Mouse (Mus musculus): ENCODE data around the gene Spsb2. TPM values are rescaled to one million over a fixed set of nuclear protein-coding genes. Genes with fewer than 3 reads are reported as not detected.

Gene Spsb2
- total and polyA plus RNA-seq, 3 experiments, result 1.9 to 10.9 (median 6.9) TPM

- Histone ChIP-seq H3K36me3 (replicated peaks) (peaks cover 25% of the 10 kb centered on the region), H3K27me3 (ENCODE audit: insufficient read depth, low read length) (peaks cover 45% of the 10 kb centered on the region), H3K9me3 (replicated peaks) (no peaks in the 10 kb centered on the region), H3K4me3 (ENCODE audit: low read depth, low read length) (peak overlapping the region; percentile 38; the same call in 1 of the 2 replicates), H3K4me1 (ENCODE audit: insufficient read depth, low read depth, low read length) (peaks cover 22% of the 10 kb centered on the region)
- DNase-seq (ENCODE audit: low spot score), result no peak
- no peak for ATAC-seq (ENCODE audit: extremely low read depth, insufficient number of reproducible peaks, low FRiP score, poor library complexity, severe bottlenecking)
- TF ChIP-seq CTCF (IDR thresholded peaks at IDR 0.05; ENCODE audit: low read depth, low read length), result no peak
- TF ChIP-seq POLR2AphosphoS5 (IDR thresholded peaks at IDR 0.05; ENCODE audit: insufficient replicate concordance, low read depth, low read length), result no peak
- TF ChIP-seq GATA2 (IDR thresholded peaks at IDR 0.05; ENCODE audit: borderline replicate concordance, low read depth, low read length), result no peak
- no peak for TF ChIP-seq TAL1 (conservative IDR thresholded peaks at IDR 0.05; ENCODE audit: low read depth, low read length)
- no peak for TF ChIP-seq GATA1 (IDR thresholded peaks at IDR 0.05; ENCODE audit: borderline replicate concordance, low read length)
These were observed 31.3 kb downstream of the Spsb2 start for GRCm38 (mm10) chr6:124839805-124840204.

GRCm38 (mm10) chr6:124840241-124841167 lies 32.0 kb downstream of the Spsb2 start, which contains the start of gene Gnb3:
Gene Gnb3 (minus strand): TSS chr6:124840275.
- DNase-seq (ENCODE audit: low spot score) (peak; percentile 50), ATAC-seq (ENCODE audit: extremely low read depth, insufficient number of reproducible peaks, low FRiP score, poor library complexity, severe bottlenecking) (peak; percentile 37)
- TF ChIP-seq CTCF (IDR thresholded peaks at IDR 0.05; ENCODE audit: low read depth, low read length), result no peak
- TF ChIP-seq TAL1 (conservative IDR thresholded peaks at IDR 0.05; ENCODE audit: low read depth, low read length), result no peak
- no peak for TF ChIP-seq GATA2 (IDR thresholded peaks at IDR 0.05; ENCODE audit: borderline replicate concordance, low read depth, low read length)
- no peak for TF ChIP-seq POLR2AphosphoS5 (IDR thresholded peaks at IDR 0.05; ENCODE audit: insufficient replicate concordance, low read depth, low read length)
- TF ChIP-seq GATA1 (IDR thresholded peaks at IDR 0.05; ENCODE audit: borderline replicate concordance, low read length), result no peak
- no peaks in the 10 kb centered on the region for H3K9me3 ChIP-seq (replicated peaks)
- H3K36me3 ChIP-seq (replicated peaks), result peaks cover 18% of the 10 kb centered on the region
- peaks cover 18% of the 10 kb centered on the region for H3K4me1 ChIP-seq (ENCODE audit: insufficient read depth, low read depth, low read length)
- H3K4me3 ChIP-seq (ENCODE audit: low read depth, low read length), result peak within 1 kb of the TSS; percentile 38; the same call in 1 of the 2 replicates
- peaks cover 52% of the 10 kb centered on the region for H3K27me3 ChIP-seq (ENCODE audit: insufficient read depth, low read length)

- H3K4me3 ChIP-seq (ENCODE audit: low read depth, low read length), result no peak overlapping the region
- DNase-seq (ENCODE audit: low spot score) (peak; percentile 38), ATAC-seq (ENCODE audit: extremely low read depth, insufficient number of reproducible peaks, low FRiP score, poor library complexity, severe bottlenecking) (peak; percentile 63)
- no peaks in the 10 kb centered on the region for H3K36me3 ChIP-seq (replicated peaks)
- H3K4me1 ChIP-seq (ENCODE audit: insufficient read depth, low read depth, low read length), result peaks cover 2% of the 10 kb centered on the region; the same call in 1 of the 2 replicates
- TF ChIP-seq TAL1 (conservative IDR thresholded peaks at IDR 0.05; ENCODE audit: low read depth, low read length) (no peak), POLR2AphosphoS5 (IDR thresholded peaks at IDR 0.05; ENCODE audit: insufficient replicate concordance, low read depth, low read length) (no peak), GATA1 (IDR thresholded peaks at IDR 0.05; ENCODE audit: borderline replicate concordance, low read length) (no peak), CTCF (IDR thresholded peaks at IDR 0.05; ENCODE audit: low read depth, low read length) (peak; percentile 97), GATA2 (IDR thresholded peaks at IDR 0.05; ENCODE audit: borderline replicate concordance, low read depth, low read length) (no peak)
- H3K27me3 ChIP-seq (ENCODE audit: insufficient read depth, low read length), result peaks cover 51% of the 10 kb centered on the region
- no peaks in the 10 kb centered on the region for H3K9me3 ChIP-seq (replicated peaks)
These were observed 38.8 kb downstream of the Spsb2 start for GRCm38 (mm10) chr6:124847305-124847704.

- Histone ChIP-seq H3K36me3 (replicated peaks) (no peaks in the 10 kb centered on the region), H3K4me1 (ENCODE audit: insufficient read depth, low read depth, low read length) (peaks cover 2% of the 10 kb centered on the region; the same call in 1 of the 2 replicates), H3K9me3 (replicated peaks) (no peaks in the 10 kb centered on the region), H3K27me3 (ENCODE audit: insufficient read depth, low read length) (peaks cover 55% of the 10 kb centered on the region), H3K4me3 (ENCODE audit: low read depth, low read length) (no peak overlapping the region)
- ATAC-seq (ENCODE audit: extremely low read depth, insufficient number of reproducible peaks, low FRiP score, poor library complexity, severe bottlenecking) (no peak), DNase-seq (ENCODE audit: low spot score) (no peak)
- TF ChIP-seq GATA1 (IDR thresholded peaks at IDR 0.05; ENCODE audit: borderline replicate concordance, low read length) (no peak), TAL1 (conservative IDR thresholded peaks at IDR 0.05; ENCODE audit: low read depth, low read length) (no peak), POLR2AphosphoS5 (IDR thresholded peaks at IDR 0.05; ENCODE audit: insufficient replicate concordance, low read depth, low read length) (no peak), CTCF (IDR thresholded peaks at IDR 0.05; ENCODE audit: low read depth, low read length) (no peak), GATA2 (IDR thresholded peaks at IDR 0.05; ENCODE audit: borderline replicate concordance, low read depth, low read length) (no peak)
These were observed 42.1 kb downstream of the Spsb2 start for GRCm38 (mm10) chr6:124850535-124850934.

- no peaks in the 10 kb centered on the region for H3K9me3 ChIP-seq (replicated peaks)
- no peak overlapping the region for H3K4me3 ChIP-seq (ENCODE audit: low read depth, low read length)
- no peak for TF ChIP-seq GATA2 (IDR thresholded peaks at IDR 0.05; ENCODE audit: borderline replicate concordance, low read depth, low read length)
- no peak for TF ChIP-seq GATA1 (IDR thresholded peaks at IDR 0.05; ENCODE audit: borderline replicate concordance, low read length)
- TF ChIP-seq CTCF (IDR thresholded peaks at IDR 0.05; ENCODE audit: low read depth, low read length), result no peak
- TF ChIP-seq POLR2AphosphoS5 (IDR thresholded peaks at IDR 0.05; ENCODE audit: insufficient replicate concordance, low read depth, low read length), result no peak
- DNase-seq (ENCODE audit: low spot score) (no peak), ATAC-seq (ENCODE audit: extremely low read depth, insufficient number of reproducible peaks, low FRiP score, poor library complexity, severe bottlenecking) (no peak)
- H3K27me3 ChIP-seq (ENCODE audit: insufficient read depth, low read length), result peaks cover 58% of the 10 kb centered on the region
- no peaks in the 10 kb centered on the region for H3K4me1 ChIP-seq (ENCODE audit: insufficient read depth, low read depth, low read length)
- no peaks in the 10 kb centered on the region for H3K36me3 ChIP-seq (replicated peaks)
These were observed 46.2 kb downstream of the Spsb2 start for GRCm38 (mm10) chr6:124854647-124855046.

GRCm38 (mm10) chr6:124856321-124856720 lies 47.9 kb downstream of the Spsb2 start:
- H3K4me3 ChIP-seq (ENCODE audit: low read depth, low read length), result no peak overlapping the region
- no peak for ATAC-seq (ENCODE audit: extremely low read depth, insufficient number of reproducible peaks, low FRiP score, poor library complexity, severe bottlenecking)
- 0 out of 2 replicates have a peak, but pooled peaks cover 2% of the 10 kb centered on the region for H3K4me1 ChIP-seq (ENCODE audit: insufficient read depth, low read depth, low read length)
- no peaks in the 10 kb centered on the region for H3K36me3 ChIP-seq (replicated peaks)
- no peak for DNase-seq (ENCODE audit: low spot score)
- peaks cover 59% of the 10 kb centered on the region for H3K27me3 ChIP-seq (ENCODE audit: insufficient read depth, low read length)
- no peak for TF ChIP-seq GATA1 (IDR thresholded peaks at IDR 0.05; ENCODE audit: borderline replicate concordance, low read length)
- TF ChIP-seq CTCF (IDR thresholded peaks at IDR 0.05; ENCODE audit: low read depth, low read length), result no peak
- no peak for TF ChIP-seq TAL1 (conservative IDR thresholded peaks at IDR 0.05; ENCODE audit: low read depth, low read length)
- TF ChIP-seq POLR2AphosphoS5 (IDR thresholded peaks at IDR 0.05; ENCODE audit: insufficient replicate concordance, low read depth, low read length), result no peak
- no peak for TF ChIP-seq GATA2 (IDR thresholded peaks at IDR 0.05; ENCODE audit: borderline replicate concordance, low read depth, low read length)
- H3K9me3 ChIP-seq (replicated peaks), result no peaks in the 10 kb centered on the region
